Comparison of ENCODE assay signal across 8 mouse cellular contexts in the genomic region with DNA sequence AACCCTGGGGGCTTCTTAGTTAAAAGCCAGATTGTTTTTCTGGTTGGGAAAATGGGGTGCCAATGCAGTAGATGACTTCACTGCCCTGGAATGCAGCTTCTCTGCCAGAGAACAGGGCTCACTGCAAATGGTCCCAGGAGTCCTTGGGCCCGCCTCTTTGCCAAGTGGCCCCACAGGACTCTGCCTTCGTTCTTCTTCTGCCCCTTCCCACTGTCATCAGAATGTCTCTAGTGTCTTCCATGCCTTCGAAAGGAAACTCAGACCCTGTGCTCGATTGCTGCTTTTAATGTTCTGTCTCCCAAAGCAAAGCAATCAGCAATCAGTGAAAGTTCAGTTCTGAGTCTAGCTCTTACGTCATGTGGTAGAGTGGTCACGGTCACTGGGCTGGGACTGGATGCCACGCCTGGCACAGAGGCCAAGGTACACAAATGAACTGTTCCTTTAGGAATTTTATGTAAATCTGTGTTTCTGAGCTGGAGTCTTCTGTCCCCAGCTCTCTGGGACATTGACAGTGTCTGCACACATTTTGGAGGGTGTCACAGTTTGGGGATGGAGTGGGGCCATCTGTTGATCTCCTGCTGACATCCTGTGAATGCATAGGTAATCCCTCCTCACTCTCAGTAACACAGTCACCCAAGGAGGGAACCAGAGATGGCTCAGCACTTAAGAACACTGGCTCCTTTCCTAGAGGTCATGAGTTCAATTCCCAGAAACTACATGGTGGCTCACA. TPM values are rescaled to one million over a fixed set of nuclear protein-coding genes. Genes with fewer than 3 reads are reported as not detected.
DNase-seq lines count a peak whose midpoint lies in the region; ATAC-seq and TF ChIP-seq lines count a peak whose summit lies in the region.

No protein-coding gene starts in this region.

- WGBS in embryonic facial prominence, embryonic 11.5 days: 53% methylated on average over 7 of the region's 7 CpGs
- WGBS in embryonic facial prominence, embryonic 10.5 days: 65% methylated on average over 7 of the region's 7 CpGs
- 34% methylated on average over 7 of the region's 7 CpGs for WGBS in heart, embryonic 12.5 days

- H3K9ac ChIP-seq in embryonic facial prominence, embryonic 11.5 days (replicated peaks; ENCODE audit: low read length): no peak overlapping the region
- no peak overlapping the region for H3K9ac ChIP-seq in heart, embryonic 12.5 days

- intact Hi-C loops in left cerebral cortex, adult 2 months (cut with DNase I): no loop called here

- no peak overlapping the region for H3K27ac ChIP-seq in embryonic facial prominence, embryonic 11.5 days (replicated peaks; ENCODE audit: low read depth, low read length)
- H3K27ac ChIP-seq in embryonic facial prominence, embryonic 10.5 days (replicated peaks): no peak overlapping the region
- peak overlapping the region; percentile 76 for H3K27ac ChIP-seq in heart, embryonic 12.5 days (ENCODE audit: poor library complexity, severe bottlenecking)
- no peak overlapping the region for H3K27ac ChIP-seq in left cerebral cortex, adult 2 months

- DNase-seq in embryonic facial prominence, embryonic 11.5 days (ENCODE audit: low spot score): peak; percentile 45
- DNase-seq in embryonic facial prominence, embryonic 10.5 days (ENCODE audit: low spot score): no peak
- peak; percentile 86 for DNase-seq in brain, embryonic 14.5 days (ENCODE audit: low read depth)
- peak; percentile 75 to 80 for DNase-seq in kidney, postnatal 25 days
- DNase-seq in left cerebral cortex, adult 2 months (ENCODE audit: extremely low spot score in 1 of 2, low spot score in 2 of 2): no peak
- no peak for DNase-seq in yolk sac, embryonic 10.5 days (ENCODE audit: low spot score)

- H3K4me2 ChIP-seq in embryonic facial prominence, embryonic 11.5 days (ENCODE audit: low read depth, low read length): no peak overlapping the region
- peak overlapping the region; percentile 15 for H3K4me2 ChIP-seq in heart, embryonic 12.5 days

- H3K4me3 ChIP-seq in embryonic facial prominence, embryonic 11.5 days (ENCODE audit: low read depth, low read length): no peak overlapping the region
- H3K4me3 ChIP-seq in embryonic facial prominence, embryonic 10.5 days: no peak overlapping the region
- no peak overlapping the region for H3K4me3 ChIP-seq in heart, embryonic 12.5 days
- H3K4me3 ChIP-seq in left cerebral cortex, adult 2 months: no peak overlapping the region

- TF ChIP-seq CTCF in brain, embryonic 14.5 days (IDR thresholded peaks at IDR 0.05; ENCODE audit: borderline replicate concordance, extremely low read depth, insufficient read depth, insufficient read length): no peak
- no peak for TF ChIP-seq CTCF in left cerebral cortex, adult 2 months (IDR thresholded peaks at IDR 0.05)

- H3K4me1 ChIP-seq in embryonic facial prominence, embryonic 11.5 days (ENCODE audit: control insufficient read depth, insufficient read depth, low read length): no peaks in the 10 kb centered on the region; the same call in 1 of the 2 replicates
- peaks cover 25% of the 10 kb centered on the region for H3K4me1 ChIP-seq in embryonic facial prominence, embryonic 10.5 days
- H3K4me1 ChIP-seq in heart, embryonic 12.5 days (replicated peaks): peaks cover 31% of the 10 kb centered on the region

- ATAC-seq in embryonic facial prominence, embryonic 11.5 days (replicated peaks; ENCODE audit: insufficient number of reproducible peaks, low FRiP score, low TSS enrichment, low read depth): 0 out of 2 replicates have a peak, but pooled peaks have one; percentile 53
- no peak for ATAC-seq in heart, embryonic 12.5 days (ENCODE audit: insufficient number of reproducible peaks, low FRiP score)
- ATAC-seq in megakaryocyte, adult 5-6 weeks (ENCODE audit: poor library complexity, severe bottlenecking): no peak

- H3K27me3 ChIP-seq in embryonic facial prominence, embryonic 11.5 days (ENCODE audit: control insufficient read depth, insufficient read depth, low read length): no peaks in the 10 kb centered on the region
- no peaks in the 10 kb centered on the region for H3K27me3 ChIP-seq in embryonic facial prominence, embryonic 10.5 days (replicated peaks; ENCODE audit: low read depth, poor library complexity, severe bottlenecking)
- H3K27me3 ChIP-seq in heart, embryonic 12.5 days (replicated peaks): no peaks in the 10 kb centered on the region

- no peaks in the 10 kb centered on the region for H3K9me3 ChIP-seq in embryonic facial prominence, embryonic 11.5 days (replicated peaks; ENCODE audit: control insufficient read depth, low read length)
- H3K9me3 ChIP-seq in embryonic facial prominence, embryonic 10.5 days: no peaks in the 10 kb centered on the region
- H3K9me3 ChIP-seq in heart, embryonic 12.5 days (replicated peaks): no peaks in the 10 kb centered on the region

- no peak for TF ChIP-seq POLR2A in brain, embryonic 14.5 days (IDR thresholded peaks at IDR 0.05; ENCODE audit: borderline replicate concordance, extremely low read depth, insufficient read depth, insufficient read length, poor library complexity, severe bottlenecking)

- no peaks in the 10 kb centered on the region for H3K36me3 ChIP-seq in embryonic facial prominence, embryonic 11.5 days (replicated peaks; ENCODE audit: control insufficient read depth, insufficient read depth, low read depth, low read length)
- H3K36me3 ChIP-seq in embryonic facial prominence, embryonic 10.5 days (replicated peaks): no peaks in the 10 kb centered on the region; the same call in 1 of the 2 replicates
- H3K36me3 ChIP-seq in heart, embryonic 12.5 days: 0 out of 2 replicates have a peak, but pooled peaks cover 5% of the 10 kb centered on the region

RNA-seq across cellular contexts. Expression of gene Fbxw11, which starts 37.2 kb away (rescaled TPM):
- 83.3 and 90.6 TPM in 2 replicates for polyA plus RNA-seq in embryonic facial prominence, embryonic 11.5 days (2014; fragmentation: Nextera tagmentation; extraction: Ambion mirVana)
- 88.8 and 93.2 TPM in 2 replicates for polyA plus RNA-seq in embryonic facial prominence, embryonic 10.5 days (2016; fragmentation: Nextera tagmentation; extraction: Ambion mirVana)
- polyA plus RNA-seq in brain, embryonic 14.5 days (2012; rRNA removed): 105 and 106 TPM in 2 replicates
- 76.0 and 79.2 TPM in 2 replicates for polyA plus RNA-seq in heart, embryonic 12.5 days (2016; fragmentation: Nextera tagmentation; extraction: Ambion mirVana)
- total RNA-seq in left cerebral cortex, adult 2 months (2021): 100 to 1,000 TPM; 122 to 125 TPM
- total RNA-seq in megakaryocyte, adult 5-6 weeks (2015): 30.0 and 30.4 TPM in 2 replicates
- 47.0 and 52.8 TPM in 2 replicates for total RNA-seq in megakaryocyte, adult 5-6 weeks (2017)

Comparison
In these comparisons a context has a peak if more than half of its experiments do, and no peak if none do; other contexts are left out.
1. DNase-seq: peak in embryonic facial prominence, embryonic 11.5 days (single experiment), brain, embryonic 14.5 days (single experiment) and kidney, postnatal 25 days (2 of 2); none in embryonic facial prominence, embryonic 10.5 days (single experiment), left cerebral cortex, adult 2 months (0 of 2) and yolk sac, embryonic 10.5 days (single experiment).